Mouse (Mus musculus) forebrain, embryonic 15.5 days (tissue): ENCODE data around the gene Gabre. TPM values are rescaled to one million over a fixed set of nuclear protein-coding genes. Genes with fewer than 3 reads are reported as not detected.
A peak's percentile ranks its signal among the peaks of the same experiment; 100 is the strongest.

Source experiments
- ATAC-seq: fragments of 200-750 bp; cut with Nextera tagmentation; replicated peaks from 2 replicates; pipeline ENCODE4 v1.8.0; 2017; ENCODE audit warnings: mild to moderate bottlenecking, moderate TSS enrichment, moderate library complexity
- H3K27ac ChIP-seq: fragments of 300-500 bp; sonication (generic); replicated peaks from 2 replicates; pipeline ENCODE4 v1.5.1; 2015; ENCODE audit warnings: mild to moderate bottlenecking, inconsistent platforms
- H3K27me3 ChIP-seq: fragments of 300-500 bp; sonication (generic); 2 replicates; pipeline ENCODE4 v1.6.1; 2015; ENCODE audit warnings: inconsistent platforms
- H3K36me3 ChIP-seq: fragments of 300-500 bp; sonication (generic); 2 replicates; pipeline ENCODE4 v1.6.1; 2015; ENCODE audit warnings: mild to moderate bottlenecking, inconsistent platforms
- H3K4me1 ChIP-seq: fragments of 300-500 bp; sonication (generic); 2 replicates; pipeline ENCODE4 v1.6.1; 2015; ENCODE audit warnings: inconsistent platforms
- H3K4me2 ChIP-seq: fragments of 300-500 bp; sonication (generic); replicated peaks from 2 replicates; pipeline ENCODE4 v1.6.1; 2015; ENCODE audit warnings: mild to moderate bottlenecking, inconsistent platforms
- H3K4me3 ChIP-seq: fragments of 300-500 bp; sonication (generic); 2 replicates; pipeline ENCODE4 v1.5.1; 2015; ENCODE audit warnings: mild to moderate bottlenecking, inconsistent platforms
- H3K9ac ChIP-seq: fragments of 300-500 bp; sonication (generic); replicated peaks from 2 replicates; pipeline ENCODE4 v1.6.1; 2015; ENCODE audit warnings: mild to moderate bottlenecking, inconsistent platforms
- H3K9me3 ChIP-seq: fragments of 300-500 bp; sonication (generic); 2 replicates; pipeline ENCODE4 v1.6.1; 2016; ENCODE audit warnings: inconsistent platforms
- WGBS: fragments of 180-500 bp; shearing (Covaris S2); methylation state at CpG from one replicate; pipeline ENCODE4 v1.1.7; 2015; ENCODE audit warnings: mixed read lengths; 5-methylcytosine and 5-hydroxymethylcytosine counted together
- microRNA counts: library from miRNA; unstranded; fragments of <30 nt; microRNA quantifications from one replicate; lab custom pipeline; 2016
- microRNA-seq: library from miRNA; unstranded; fragments of <30 nt; microRNA quantifications from one replicate; pipeline ENCODE4, GENCODE M21; 2016
- polyA plus RNA-seq: library from polyadenylated mRNA; unstranded; fragments of >200 nt; fragmentation: Nextera tagmentation; extraction: Ambion mirVana; gene quantifications from 2 replicates; pipeline ENCODE4 v1.2.1, GENCODE M21; 2015

Gabre gene
- 0.53 and 0.73 TPM in 2 replicates for polyA plus RNA-seq

- H3K27me3 ChIP-seq = no peaks in the 10 kb centered on the region
- H3K4me1 ChIP-seq = 0 out of 2 replicates have a peak, but pooled peaks cover 5% of the 10 kb centered on the region
- no peaks in the 10 kb centered on the region for H3K9me3 ChIP-seq
- H3K4me3 ChIP-seq = peak within 1 kb of the TSS; percentile 37
- WGBS = 7% methylated on average over 29 of the region's 36 CpGs
- peak within 1 kb of the TSS; percentile 64 for H3K4me2 ChIP-seq
- no peak within 1 kb of the TSS for H3K27ac ChIP-seq
- 0 out of 2 replicates have a peak within 1 kb of the TSS, but pooled peaks have one; percentile 15 for H3K9ac ChIP-seq
- H3K36me3 ChIP-seq = no peaks in the 10 kb centered on the region
- ATAC-seq = peak; percentile 88
Measured at GRCm38 (mm10) chrX:72274659-72275371, at the start of gene Gabre. Gabre (minus strand) TSS chrX:72274803.

- Histone ChIP-seq H3K4me3 (no peak overlapping the region), H3K27me3 (no peaks in the 10 kb centered on the region), H3K27ac (no peak overlapping the region), H3K4me1 (no peaks in the 10 kb centered on the region), H3K4me2 (no peak overlapping the region), H3K36me3 (no peaks in the 10 kb centered on the region), H3K9me3 (no peaks in the 10 kb centered on the region), H3K9ac (no peak overlapping the region)
- WGBS = 89% methylated on average over 2 of the region's 2 CpGs
- ATAC-seq = no peak
Measured at GRCm38 (mm10) chrX:72297812-72298211, 23.2 kb upstream of the Gabre start.

GRCm38 (mm10) chrX:72275372-72275663 lies 715 bp upstream of the Gabre start:
- Histone ChIP-seq H3K4me1 (0 out of 2 replicates have a peak, but pooled peaks cover 5% of the 10 kb centered on the region), H3K27me3 (no peaks in the 10 kb centered on the region), H3K4me2 (peak overlapping the region; percentile 64; the same call in 1 of the 2 replicates), H3K9ac (no peak overlapping the region), H3K36me3 (no peaks in the 10 kb centered on the region), H3K4me3 (no peak overlapping the region; the same call in 1 of the 2 replicates), H3K27ac (no peak overlapping the region), H3K9me3 (no peaks in the 10 kb centered on the region)
- WGBS = 84% methylated on average over 1 of the region's 1 CpGs
- no peak for ATAC-seq

- Histone ChIP-seq H3K36me3 (no peaks in the 10 kb centered on the region), H3K4me2 (peak overlapping the region; percentile 64), H3K4me3 (peak overlapping the region; percentile 37), H3K9ac (no peak overlapping the region), H3K27me3 (no peaks in the 10 kb centered on the region), H3K9me3 (no peaks in the 10 kb centered on the region), H3K4me1 (0 out of 2 replicates have a peak, but pooled peaks cover 5% of the 10 kb centered on the region), H3K27ac (no peak overlapping the region)
- WGBS = 17% methylated on average over 27 of the region's 27 CpGs
- peak; percentile 79 for ATAC-seq
Measured at GRCm38 (mm10) chrX:72273966-72274658, 491 bp downstream of the Gabre start.

- Histone ChIP-seq H3K27ac (no peak overlapping the region), H3K9me3 (no peaks in the 10 kb centered on the region), H3K36me3 (no peaks in the 10 kb centered on the region), H3K27me3 (no peaks in the 10 kb centered on the region), H3K4me1 (0 out of 2 replicates have a peak, but pooled peaks cover 5% of the 10 kb centered on the region), H3K4me3 (no peak overlapping the region), H3K9ac (no peak overlapping the region), H3K4me2 (no peak overlapping the region)
- WGBS = 86% methylated on average over 11 of the region's 11 CpGs
- no peak for ATAC-seq
Measured at GRCm38 (mm10) chrX:72270637-72271036, 4.0 kb downstream of the Gabre start.

GRCm38 (mm10) chrX:72221717-72222116 lies 52.9 kb downstream of the Gabre start, which contains the start of gene Magea4:
Magea4 (plus strand) TSS chrX:72222017.
- no peak for ATAC-seq
- Histone ChIP-seq H3K4me1 (no peaks in the 10 kb centered on the region), H3K9me3 (no peaks in the 10 kb centered on the region), H3K4me3 (no peak within 1 kb of the TSS), H3K9ac (no peak within 1 kb of the TSS), H3K27me3 (no peaks in the 10 kb centered on the region), H3K36me3 (no peaks in the 10 kb centered on the region), H3K27ac (no peak within 1 kb of the TSS), H3K4me2 (no peak within 1 kb of the TSS)
- 91% methylated on average over 2 of the region's 2 CpGs for WGBS

MicroRNA genes within 50 kb of the gene (microRNA counts, 519-probe panel; counts per million panel counts)
- microRNA mmu-miR-224 (lab: Ali Mortazavi, UCI) (2,093 counts per million, percentile 30 among the panel's probes with 10 or more counts), microRNA mmu-miR-452 (lab: Ali Mortazavi, UCI) (not detected)

Small RNA genes lying within 50 kb of the gene (microRNA-seq; reads per million reads assigned to microRNA genes)
- gene Mir224 (90.3 reads per million, percentile 52 among the genes with 10 or more reads in this experiment), gene Mir452 (45.5 reads per million, percentile 42 among the genes with 10 or more reads in this experiment)

Other genes starting within 250 kb of the Gabre start
- gene Magea4, start 52.8 kb downstream of the Gabre start, polyA plus RNA-seq = not detected in 2 replicates
- not detected in 2 replicates for gene Magea10, start 112.1 kb upstream of the Gabre start, polyA plus RNA-seq